Mouse (Mus musculus): ENCODE results near the gene Arhgap15. TPM values are rescaled to one million over a fixed set of nuclear protein-coding genes. Genes with fewer than 3 reads are reported as not detected.

Arhgap15 gene
- polyA plus RNA-seq, 1 experiment, result 9.5 TPM

GRCm38 (mm10) chr2:43788484-43788883 is 39.9 kb downstream of the Arhgap15 start:
- no peak overlapping the region for H3K27ac ChIP-seq (ENCODE audit: control insufficient read depth, insufficient read depth, low read length)
- 0 out of 2 replicates have a peak, but pooled peaks cover 2% of the 10 kb centered on the region for H3K4me1 ChIP-seq (replicated peaks; ENCODE audit: control insufficient read depth, insufficient read depth, low read length)
- no peak overlapping the region for H3K4me3 ChIP-seq (ENCODE audit: control insufficient read depth, insufficient read depth, low read length)
- WGBS, result 91% methylated on average over 8 of the region's 8 CpGs
- no peaks in the 10 kb centered on the region for H3K27me3 ChIP-seq (ENCODE audit: control insufficient read depth, insufficient read depth, low read length)
- DNase-seq, result no peak
- no peaks in the 10 kb centered on the region for H3K36me3 ChIP-seq (ENCODE audit: control insufficient read depth, insufficient read depth, low read length)
- TF ChIP-seq CTCF (IDR thresholded peaks at IDR 0.05; ENCODE audit: borderline replicate concordance, control insufficient read depth, extremely low read depth, insufficient read depth, low read length, poor library complexity) (no peak), POLR2A (IDR thresholded peaks at IDR 0.05; ENCODE audit: control insufficient read depth, extremely low read depth, insufficient read depth, low read length, poor library complexity) (no peak)

- TF ChIP-seq POLR2A (IDR thresholded peaks at IDR 0.05; ENCODE audit: control insufficient read depth, extremely low read depth, insufficient read depth, low read length, poor library complexity) (no peak), CTCF (IDR thresholded peaks at IDR 0.05; ENCODE audit: borderline replicate concordance, control insufficient read depth, extremely low read depth, insufficient read depth, low read length, poor library complexity) (no peak)
- 73% methylated on average over 6 of the region's 6 CpGs for WGBS
- DNase-seq, result no peak
- Histone ChIP-seq H3K4me1 (replicated peaks; ENCODE audit: control insufficient read depth, insufficient read depth, low read length) (0 out of 2 replicates have a peak, but pooled peaks cover 2% of the 10 kb centered on the region), H3K27me3 (ENCODE audit: control insufficient read depth, insufficient read depth, low read length) (no peaks in the 10 kb centered on the region), H3K27ac (ENCODE audit: control insufficient read depth, insufficient read depth, low read length) (no peak overlapping the region), H3K36me3 (ENCODE audit: control insufficient read depth, insufficient read depth, low read length) (no peaks in the 10 kb centered on the region), H3K4me3 (ENCODE audit: control insufficient read depth, insufficient read depth, low read length) (no peak overlapping the region)
Measured at GRCm38 (mm10) chr2:43790049-43790693, 41.5 kb downstream of the Arhgap15 start.

GRCm38 (mm10) chr2:43791575-43791974 is 43.0 kb downstream of the Arhgap15 start:
- WGBS, result 82% methylated on average over 6 of the region's 6 CpGs
- Histone ChIP-seq H3K4me3 (ENCODE audit: control insufficient read depth, insufficient read depth, low read length) (no peak overlapping the region), H3K27ac (ENCODE audit: control insufficient read depth, insufficient read depth, low read length) (no peak overlapping the region), H3K36me3 (ENCODE audit: control insufficient read depth, insufficient read depth, low read length) (no peaks in the 10 kb centered on the region), H3K4me1 (replicated peaks; ENCODE audit: control insufficient read depth, insufficient read depth, low read length) (0 out of 2 replicates have a peak, but pooled peaks cover 2% of the 10 kb centered on the region), H3K27me3 (ENCODE audit: control insufficient read depth, insufficient read depth, low read length) (no peaks in the 10 kb centered on the region)
- TF ChIP-seq CTCF (IDR thresholded peaks at IDR 0.05; ENCODE audit: borderline replicate concordance, control insufficient read depth, extremely low read depth, insufficient read depth, low read length, poor library complexity), result no peak
- TF ChIP-seq POLR2A (IDR thresholded peaks at IDR 0.05; ENCODE audit: control insufficient read depth, extremely low read depth, insufficient read depth, low read length, poor library complexity), result no peak
- no peak for DNase-seq

- Histone ChIP-seq H3K27me3 (ENCODE audit: control insufficient read depth, insufficient read depth, low read length) (no peaks in the 10 kb centered on the region), H3K36me3 (ENCODE audit: control insufficient read depth, insufficient read depth, low read length) (no peaks in the 10 kb centered on the region), H3K27ac (ENCODE audit: control insufficient read depth, insufficient read depth, low read length) (no peak overlapping the region), H3K4me3 (ENCODE audit: control insufficient read depth, insufficient read depth, low read length) (no peak overlapping the region), H3K4me1 (replicated peaks; ENCODE audit: control insufficient read depth, insufficient read depth, low read length) (0 out of 2 replicates have a peak, but pooled peaks cover 2% of the 10 kb centered on the region)
- no peak for DNase-seq
- 95% methylated on average over 3 of the region's 3 CpGs for WGBS
- TF ChIP-seq CTCF (IDR thresholded peaks at IDR 0.05; ENCODE audit: borderline replicate concordance, control insufficient read depth, extremely low read depth, insufficient read depth, low read length, poor library complexity), result no peak
- no peak for TF ChIP-seq POLR2A (IDR thresholded peaks at IDR 0.05; ENCODE audit: control insufficient read depth, extremely low read depth, insufficient read depth, low read length, poor library complexity)
Measured at GRCm38 (mm10) chr2:43793105-43793504, 44.5 kb downstream of the Arhgap15 start.

- H3K4me3 ChIP-seq (ENCODE audit: control insufficient read depth, insufficient read depth, low read length), result no peak overlapping the region
- no peaks in the 10 kb centered on the region for H3K4me1 ChIP-seq (replicated peaks; ENCODE audit: control insufficient read depth, insufficient read depth, low read length)
- no peaks in the 10 kb centered on the region for H3K36me3 ChIP-seq (ENCODE audit: control insufficient read depth, insufficient read depth, low read length)
- DNase-seq, result no peak
- TF ChIP-seq CTCF (IDR thresholded peaks at IDR 0.05; ENCODE audit: borderline replicate concordance, control insufficient read depth, extremely low read depth, insufficient read depth, low read length, poor library complexity) (no peak), POLR2A (IDR thresholded peaks at IDR 0.05; ENCODE audit: control insufficient read depth, extremely low read depth, insufficient read depth, low read length, poor library complexity) (no peak)
- no peak overlapping the region for H3K27ac ChIP-seq (ENCODE audit: control insufficient read depth, insufficient read depth, low read length)
- H3K27me3 ChIP-seq (ENCODE audit: control insufficient read depth, insufficient read depth, low read length), result no peaks in the 10 kb centered on the region
- 66% methylated on average over 5 of the region's 5 CpGs for WGBS
Measured at GRCm38 (mm10) chr2:43794700-43795099, 46.1 kb downstream of the Arhgap15 start.

GRCm38 (mm10) chr2:43796448-43796847 is 47.8 kb downstream of the Arhgap15 start:
- Histone ChIP-seq H3K27ac (ENCODE audit: control insufficient read depth, insufficient read depth, low read length) (no peak overlapping the region), H3K4me3 (ENCODE audit: control insufficient read depth, insufficient read depth, low read length) (no peak overlapping the region), H3K4me1 (replicated peaks; ENCODE audit: control insufficient read depth, insufficient read depth, low read length) (no peaks in the 10 kb centered on the region), H3K27me3 (ENCODE audit: control insufficient read depth, insufficient read depth, low read length) (no peaks in the 10 kb centered on the region), H3K36me3 (ENCODE audit: control insufficient read depth, insufficient read depth, low read length) (no peaks in the 10 kb centered on the region)
- DNase-seq, result no peak
- 97% methylated on average over 4 of the region's 4 CpGs for WGBS
- TF ChIP-seq POLR2A (IDR thresholded peaks at IDR 0.05; ENCODE audit: control insufficient read depth, extremely low read depth, insufficient read depth, low read length, poor library complexity), result no peak
- TF ChIP-seq CTCF (IDR thresholded peaks at IDR 0.05; ENCODE audit: borderline replicate concordance, control insufficient read depth, extremely low read depth, insufficient read depth, low read length, poor library complexity), result no peak
